Mouse (Mus musculus): Measurements from ENCODE around the gene Ccdc141. TPM values are rescaled to one million over a fixed set of nuclear protein-coding genes. Genes with fewer than 3 reads are reported as not detected.

Ccdc141 gene
- total RNA-seq, 1 experiment, result 3.3 TPM

DNA sequence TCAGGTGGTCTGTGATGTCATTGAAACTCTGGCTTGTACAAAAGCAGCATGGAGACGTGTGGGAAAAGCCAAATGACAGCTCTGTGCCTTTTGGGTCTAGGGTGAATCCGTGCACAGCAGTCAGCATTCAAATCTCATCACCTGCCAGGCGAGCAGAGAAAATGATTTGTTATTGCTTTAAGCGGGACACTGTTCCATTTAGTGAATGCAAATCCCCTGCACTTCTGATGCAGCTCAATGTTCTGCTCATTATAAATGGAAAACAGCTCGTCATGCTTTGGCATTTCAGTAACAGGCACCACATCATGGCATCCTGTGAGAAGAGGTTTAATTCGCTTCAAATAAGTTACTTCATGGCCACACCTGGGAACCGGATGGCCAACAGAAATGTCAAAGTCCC is 163.4 kb downstream of the Ccdc141 start:
- DNase-seq (ENCODE audit: low read depth, low spot score), result no peak
- in situ Hi-C loops (cut with MboI; ENCODE audit: low sequenced_read_pairs in 2 of 2, unreplicated experiment in 2 of 2), result no loop called here
- Histone ChIP-seq H3K36me3 (ENCODE audit: control insufficient read depth, insufficient read depth, low read length, poor library complexity, severe bottlenecking) (no peaks in the 10 kb centered on the region), H3K9ac (ENCODE audit: insufficient read depth, low read depth, low read length, poor library complexity, severe bottlenecking) (no peak overlapping the region), H3K4me3 (ENCODE audit: insufficient read depth in 1 of 2, low read depth in 1 of 2, low read length in 2 of 2, poor library complexity in 1 of 2, severe bottlenecking in 1 of 2) (no peak overlapping the region), H3K27ac (ENCODE audit: insufficient read depth, low read depth, low read length, poor library complexity, severe bottlenecking) (no peak overlapping the region), H3K4me1 (ENCODE audit: control insufficient read depth in 2 of 2, insufficient read depth in 2 of 2, low read length in 2 of 2, poor library complexity in 1 of 2) (peaks cover 2 to 4% of the 10 kb centered on the region in 2 experiments; a peak in 2 of 4 replicates), H3K9me3 (ENCODE audit: control insufficient read depth, insufficient read depth, low read depth, low read length) (no peaks in the 10 kb centered on the region)
- TF ChIP-seq ZNF384 (IDR thresholded peaks at IDR 0.05; ENCODE audit: low read depth, low read length) (no peak), CHD2 (IDR thresholded peaks at IDR 0.05; ENCODE audit: low read depth, low read length) (no peak), HCFC1 (IDR thresholded peaks at IDR 0.05; ENCODE audit: borderline replicate concordance, insufficient read depth, low read length) (no peak), ZC3H11A (IDR thresholded peaks at IDR 0.05; ENCODE audit: borderline replicate concordance, low read depth, low read length) (no peak), MAFK (IDR thresholded peaks at IDR 0.05; ENCODE audit: insufficient read depth, low read depth, low read length) (no peak)

DNA sequence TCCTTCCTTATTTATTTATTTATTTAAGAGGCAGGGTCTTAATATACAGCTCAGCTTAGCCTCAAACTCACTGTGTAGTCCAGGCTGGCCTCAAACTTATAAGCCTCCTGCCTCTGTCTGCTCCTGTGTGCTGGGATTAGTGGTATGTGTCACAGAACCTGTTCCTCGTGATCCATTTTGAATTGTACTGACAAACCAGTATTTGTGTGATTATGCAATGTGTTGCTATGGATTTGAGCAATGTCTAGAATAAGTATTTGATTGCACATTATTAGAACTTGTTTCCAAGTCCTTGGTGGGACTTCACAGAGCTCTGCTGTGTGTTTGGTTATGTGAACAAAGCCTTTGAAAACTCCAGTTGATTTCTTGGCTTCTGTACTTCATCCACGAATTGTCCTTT is 167.3 kb downstream of the Ccdc141 start:
- Histone ChIP-seq H3K4me3 (ENCODE audit: insufficient read depth in 1 of 2, low read depth in 1 of 2, low read length in 2 of 2, poor library complexity in 1 of 2, severe bottlenecking in 1 of 2) (no peak overlapping the region), H3K4me1 (ENCODE audit: control insufficient read depth in 2 of 2, insufficient read depth in 2 of 2, low read length in 2 of 2, poor library complexity in 1 of 2) (no peaks in the 10 kb centered on the region), H3K9ac (ENCODE audit: insufficient read depth, low read depth, low read length, poor library complexity, severe bottlenecking) (no peak overlapping the region), H3K9me3 (ENCODE audit: control insufficient read depth, insufficient read depth, low read depth, low read length) (no peaks in the 10 kb centered on the region), H3K36me3 (ENCODE audit: control insufficient read depth, insufficient read depth, low read length, poor library complexity, severe bottlenecking) (no peaks in the 10 kb centered on the region), H3K27ac (ENCODE audit: insufficient read depth, low read depth, low read length, poor library complexity, severe bottlenecking) (no peak overlapping the region)
- DNase-seq (ENCODE audit: low read depth, low spot score), result no peak
- no peak for TF ChIP-seq HCFC1 (IDR thresholded peaks at IDR 0.05; ENCODE audit: borderline replicate concordance, insufficient read depth, low read length)
- no peak for TF ChIP-seq ZNF384 (IDR thresholded peaks at IDR 0.05; ENCODE audit: low read depth, low read length)
- no peak for TF ChIP-seq MAFK (IDR thresholded peaks at IDR 0.05; ENCODE audit: insufficient read depth, low read depth, low read length)
- in situ Hi-C loops (cut with MboI; ENCODE audit: low sequenced_read_pairs in 2 of 2, unreplicated experiment in 2 of 2), result no loop called here

DNA sequence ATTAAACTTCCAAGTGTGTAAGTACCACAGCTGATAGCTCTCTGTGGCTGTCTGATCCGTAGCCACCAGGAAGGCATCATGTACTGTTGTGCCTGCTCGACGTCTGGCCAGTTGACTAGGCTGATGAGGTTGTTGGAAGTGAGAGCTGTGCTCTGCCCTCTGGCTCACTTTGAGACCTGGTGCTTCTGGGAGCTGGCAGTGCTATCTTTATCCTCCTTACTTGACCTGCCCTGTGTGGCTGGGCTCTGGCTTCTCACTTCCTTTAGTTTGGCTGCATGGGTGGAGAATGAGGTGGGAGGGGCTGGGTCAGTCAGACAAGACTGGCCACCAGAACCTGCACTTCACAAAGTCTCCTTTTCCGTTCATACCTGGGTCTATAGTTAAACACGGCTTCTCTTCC is 172.1 kb downstream of the Ccdc141 start:
- TF ChIP-seq MAFK (IDR thresholded peaks at IDR 0.05; ENCODE audit: insufficient read depth, low read depth, low read length) (no peak), HCFC1 (IDR thresholded peaks at IDR 0.05; ENCODE audit: borderline replicate concordance, insufficient read depth, low read length) (no peak), ZC3H11A (IDR thresholded peaks at IDR 0.05; ENCODE audit: borderline replicate concordance, low read depth, low read length) (no peak), CHD2 (IDR thresholded peaks at IDR 0.05; ENCODE audit: low read depth, low read length) (no peak), ZNF384 (IDR thresholded peaks at IDR 0.05; ENCODE audit: low read depth, low read length) (no peak)
- no peaks in the 10 kb centered on the region for H3K4me1 ChIP-seq (ENCODE audit: control insufficient read depth in 2 of 2, insufficient read depth in 2 of 2, low read length in 2 of 2, poor library complexity in 1 of 2)
- no peak overlapping the region for H3K4me3 ChIP-seq (ENCODE audit: insufficient read depth in 1 of 2, low read depth in 1 of 2, low read length in 2 of 2, poor library complexity in 1 of 2, severe bottlenecking in 1 of 2)
- no peak overlapping the region for H3K27ac ChIP-seq (ENCODE audit: insufficient read depth, low read depth, low read length, poor library complexity, severe bottlenecking)
- H3K9me3 ChIP-seq (ENCODE audit: control insufficient read depth, insufficient read depth, low read depth, low read length), result no peaks in the 10 kb centered on the region
- H3K36me3 ChIP-seq (ENCODE audit: control insufficient read depth, insufficient read depth, low read length, poor library complexity, severe bottlenecking), result no peaks in the 10 kb centered on the region
- DNase-seq (ENCODE audit: low read depth, low spot score), result no peak
- H3K9ac ChIP-seq (ENCODE audit: insufficient read depth, low read depth, low read length, poor library complexity, severe bottlenecking), result no peak overlapping the region
- in situ Hi-C loops (cut with MboI; ENCODE audit: low sequenced_read_pairs in 2 of 2, unreplicated experiment in 2 of 2), result no loop called here

DNA sequence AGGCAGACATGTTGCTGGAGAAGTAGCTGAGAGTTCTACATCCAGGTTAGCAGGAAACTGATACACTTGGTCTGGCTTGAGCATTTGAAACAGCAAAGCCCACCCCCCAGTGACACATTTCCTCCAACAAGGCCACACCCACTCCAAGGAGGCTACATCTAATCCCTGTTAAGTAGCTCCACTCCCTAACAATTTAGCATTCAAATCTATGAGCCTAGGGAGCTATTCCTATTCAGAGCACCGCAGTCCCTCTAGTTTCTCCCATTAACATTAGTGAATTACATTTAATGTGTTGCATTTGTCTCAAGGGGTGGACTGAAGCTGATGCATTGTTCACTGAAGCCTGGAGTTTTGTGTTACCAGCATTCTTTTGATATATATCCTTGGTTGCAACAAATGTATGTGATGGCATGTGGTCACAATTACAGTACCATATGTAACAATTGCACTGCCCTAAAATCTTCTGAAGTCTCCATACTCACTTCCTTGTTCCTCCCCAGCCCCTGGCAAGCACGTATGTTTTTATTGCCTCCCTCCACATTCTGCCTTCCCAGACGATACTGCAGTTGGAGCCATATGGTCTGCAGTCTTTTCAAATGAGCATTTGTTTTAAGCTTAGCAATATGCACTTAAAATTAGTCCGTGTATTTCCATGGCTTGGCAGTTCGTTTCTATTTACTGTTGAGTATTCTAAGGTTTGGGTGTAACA is 177.8 kb downstream of the Ccdc141 start:
- Histone ChIP-seq H3K4me1 (ENCODE audit: control insufficient read depth in 2 of 2, insufficient read depth in 2 of 2, low read length in 2 of 2, poor library complexity in 1 of 2) (no peaks in the 10 kb centered on the region), H3K27ac (ENCODE audit: insufficient read depth, low read depth, low read length, poor library complexity, severe bottlenecking) (no peak overlapping the region)
- TF ChIP-seq ZC3H11A (IDR thresholded peaks at IDR 0.05; ENCODE audit: borderline replicate concordance, low read depth, low read length) (no peak), HCFC1 (IDR thresholded peaks at IDR 0.05; ENCODE audit: borderline replicate concordance, insufficient read depth, low read length) (no peak), CHD2 (IDR thresholded peaks at IDR 0.05; ENCODE audit: low read depth, low read length) (no peak), ZNF384 (IDR thresholded peaks at IDR 0.05; ENCODE audit: low read depth, low read length) (no peak), MAFK (IDR thresholded peaks at IDR 0.05; ENCODE audit: insufficient read depth, low read depth, low read length) (no peak)

More for the DNA sequence above, 177.8 kb downstream of the Ccdc141 start:
- no peak overlapping the region for H3K4me3 ChIP-seq (ENCODE audit: insufficient read depth in 1 of 2, low read depth in 1 of 2, low read length in 2 of 2, poor library complexity in 1 of 2, severe bottlenecking in 1 of 2)
- in situ Hi-C loops (cut with MboI; ENCODE audit: low sequenced_read_pairs in 2 of 2, unreplicated experiment in 2 of 2), result no loop called here
- no peak overlapping the region for H3K9ac ChIP-seq (ENCODE audit: insufficient read depth, low read depth, low read length, poor library complexity, severe bottlenecking)
- no peaks in the 10 kb centered on the region for H3K9me3 ChIP-seq (ENCODE audit: control insufficient read depth, insufficient read depth, low read depth, low read length)
- H3K36me3 ChIP-seq (ENCODE audit: control insufficient read depth, insufficient read depth, low read length, poor library complexity, severe bottlenecking), result no peaks in the 10 kb centered on the region
- DNase-seq (ENCODE audit: low read depth, low spot score), result no peak

Data from ES-E14 (cell line).